Mouse (Mus musculus) hematopoietic stem cell, adult 5-6 weeks (primary cell): Measurements from ENCODE around the gene Ushbp1. TPM values are rescaled to one million over a fixed set of nuclear protein-coding genes. Genes with fewer than 3 reads are reported as not detected.

Experiments
- ATAC-seq, 2 experiments: fragments of 125-278 bp in 1 of 2; replicated peaks in 1 of 2; 2 replicates each; pipeline ENCODE4 v1.8.0; 2016 to 2017; ENCODE audit warnings: inconsistent platforms in 2 of 2, mild to moderate bottlenecking in 2 of 2, moderate number of reproducible peaks in 2 of 2, low read depth in 1 of 2, moderate TSS enrichment in 1 of 2; ENCODE audit not compliant: low FRiP score in 2 of 2, poor library complexity in 2 of 2, severe bottlenecking in 2 of 2, insufficient read depth in 1 of 2, low TSS enrichment in 1 of 2
- total RNA-seq: library from RNA; stranded (forward); fragments of 172-1452, 232-1000 nt; gene quantifications from 2 replicates; pipeline ENCODE4 v1.2.3, GENCODE M21; 2017

The Ushbp1 gene
- total RNA-seq, 1 experiment from 2014 or later: not detected

- no peak for ATAC-seq
These were observed 19.1 kb downstream of the Ushbp1 start for GRCm38 (mm10) chr8:71376423-71377030.

GRCm38 (mm10) chr8:71375581-71376422, 19.8 kb downstream of the Ushbp1 start:
- peak in 1 of 2 experiments; percentile 16; a peak in 1 of 4 replicates for ATAC-seq

GRCm38 (mm10) chr8:71374616-71375206, 20.9 kb downstream of the Ushbp1 start:
- ATAC-seq: no peak

- no peak for ATAC-seq
These were observed 22.6 kb downstream of the Ushbp1 start for GRCm38 (mm10) chr8:71373000-71373399.

- ATAC-seq: no peak
These were observed 23.2 kb downstream of the Ushbp1 start for GRCm38 (mm10) chr8:71372427-71372826.

GRCm38 (mm10) chr8:71371236-71371848, 24.3 kb downstream of the Ushbp1 start, which contains the start of gene Ocel1:
Gene Ocel1 (plus strand): TSS chr8:71371298.
- peak; percentile 65 to 75 for ATAC-seq

GRCm38 (mm10) chr8:71370711-71371235, 24.8 kb downstream of the Ushbp1 start:
- ATAC-seq: no peak

GRCm38 (mm10) chr8:71369040-71369718, 26.4 kb downstream of the Ushbp1 start:
- no peak for ATAC-seq

- no peak for ATAC-seq
These were observed 27.2 kb downstream of the Ushbp1 start for GRCm38 (mm10) chr8:71368366-71368765.

GRCm38 (mm10) chr8:71367529-71368176, 27.9 kb downstream of the Ushbp1 start:
- ATAC-seq: no peak

GRCm38 (mm10) chr8:71366771-71367528, 28.7 kb downstream of the Ushbp1 start, which contains the start of gene Use1:
Gene Use1 (plus strand): TSS chr8:71366848.
- peak; percentile 79 for ATAC-seq

- ATAC-seq: 0 out of 4 replicates have a peak, but pooled peaks of 1 of the 2 experiments have one; percentile 22
These were observed 37.6 kb downstream of the Ushbp1 start for GRCm38 (mm10) chr8:71358026-71358425.

GRCm38 (mm10) chr8:71351520-71351919, 44.1 kb downstream of the Ushbp1 start:
- ATAC-seq: no peak

GRCm38 (mm10) chr8:71351117-71351516, 44.5 kb downstream of the Ushbp1 start:
- ATAC-seq: no peak

GRCm38 (mm10) chr8:71346581-71346980, 49.0 kb downstream of the Ushbp1 start:
- ATAC-seq: no peak

- ATAC-seq: no peak
These were observed 55.0 kb downstream of the Ushbp1 start for GRCm38 (mm10) chr8:71340625-71341024.
